Mouse (Mus musculus) liver, postnatal 0 days (tissue): Measurements from ENCODE around the gene Sat1.

ENCODE experiments used
- CTCF ChIP-seq: sonication (generic); IDR thresholded peaks from 2 replicates; pipeline ENCODE4 v1.5.1; 2016; ENCODE audit warnings: antibody characterized with exemption, low read depth
- EP300 ChIP-seq: IDR thresholded peaks from 2 replicates; pipeline ENCODE4 v1.6.1; 2016; ENCODE audit warnings: antibody characterized with exemption, low read depth, mild to moderate bottlenecking

DNA sequence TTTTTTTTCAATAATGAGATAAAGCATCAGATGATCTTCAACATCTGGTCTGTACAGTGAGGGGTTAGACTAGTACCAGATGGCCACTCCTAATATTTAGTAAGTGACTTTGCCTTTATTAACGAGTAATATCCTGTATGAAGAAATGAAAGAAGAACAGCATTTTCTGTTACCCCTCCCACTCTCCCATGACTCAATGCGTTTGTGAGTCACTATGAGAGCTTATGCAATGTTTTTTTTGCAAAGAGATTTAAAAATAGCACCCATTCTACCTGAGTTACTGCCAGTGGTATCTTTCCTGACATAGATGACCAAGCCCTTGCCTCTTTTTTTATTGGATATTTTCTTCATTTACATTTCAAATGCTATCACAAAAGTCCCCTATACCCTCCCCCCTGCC is 2.0 kb upstream of the Sat1 start:
- TF ChIP-seq CTCF: no peak
- TF ChIP-seq EP300: no peak
